Comparison of ENCODE assay signal across 8 mouse cellular contexts in genomic region chr16:65561963-65562863, GRCm38 (mm10). TPM values are rescaled to one million over a fixed set of nuclear protein-coding genes. Genes with fewer than 3 reads are reported as not detected.
DNase-seq lines count a peak whose midpoint lies in the region; ATAC-seq lines count a peak whose summit lies in the region.

Chmp2b (minus strand) TSS chr16:65562726.

- ATAC-seq in hindbrain, embryonic 16.5 days = peak; percentile 96

- under 1% methylated on average over 62 of the region's 69 CpGs for WGBS in hindbrain, embryonic 16.5 days

- no peaks in the 10 kb centered on the region for H3K27me3 ChIP-seq in hindbrain, embryonic 16.5 days (replicated peaks; ENCODE audit: control insufficient read depth, insufficient read depth, low read length)
- no peaks in the 10 kb centered on the region for H3K27me3 ChIP-seq in megakaryocyte, embryonic 14.5 days (replicated peaks)

- peak within 1 kb of the TSS; percentile 100 for H3K4me3 ChIP-seq in hindbrain, embryonic 16.5 days (ENCODE audit: low read length)
- H3K4me3 ChIP-seq in megakaryocyte, embryonic 14.5 days (replicated peaks) = peak within 1 kb of the TSS; percentile 98

- peak within 1 kb of the TSS; percentile 68 for H3K4me2 ChIP-seq in hindbrain, embryonic 16.5 days (ENCODE audit: low read length)

- peak within 1 kb of the TSS; percentile 93 for H3K9ac ChIP-seq in hindbrain, embryonic 16.5 days (ENCODE audit: low read depth, low read length)

- DNase-seq in WW6 (ENCODE audit: low read depth, low spot score) = peak; percentile 78
- peak; percentile 87 to 89 for DNase-seq in cerebellum, postnatal 36 days
- DNase-seq in gastrocnemius, adult 18-20 months (ENCODE audit: low spot score) = peak; percentile 75
- DNase-seq in left cerebral cortex, adult 8-10 months (ENCODE audit: low spot score in 2 of 2) = peak; percentile 15 to 84
- DNase-seq in right cerebral cortex, postnatal 14 days = peak; percentile 83
- DNase-seq in urinary bladder, postnatal 36 days (ENCODE audit: low spot score in 2 of 2) = peak; percentile 80 to 81

- H3K36me3 ChIP-seq in hindbrain, embryonic 16.5 days (ENCODE audit: control insufficient read depth, insufficient read depth, low read length) = no peaks in the 10 kb centered on the region
- peaks cover 20% of the 10 kb centered on the region for H3K36me3 ChIP-seq in megakaryocyte, embryonic 14.5 days (replicated peaks; ENCODE audit: low read length)

- peak within 1 kb of the TSS; percentile 82 for H3K27ac ChIP-seq in hindbrain, embryonic 16.5 days (ENCODE audit: low read depth, low read length)

- no peaks in the 10 kb centered on the region for H3K9me3 ChIP-seq in hindbrain, embryonic 16.5 days (ENCODE audit: control insufficient read depth, low read length)
- H3K9me3 ChIP-seq in megakaryocyte, embryonic 14.5 days = no peaks in the 10 kb centered on the region

- H3K4me1 ChIP-seq in hindbrain, embryonic 16.5 days (ENCODE audit: control insufficient read depth, insufficient read depth, low read depth, low read length) = peaks cover 6% of the 10 kb centered on the region; the same call in 1 of the 2 replicates
- peaks cover 37% of the 10 kb centered on the region for H3K4me1 ChIP-seq in megakaryocyte, embryonic 14.5 days

RNA-seq across cellular contexts. Expression of gene Chmp2b, which starts in this region (rescaled TPM):
- 10 to 100 TPM; 29.8 to 30.7 TPM for total RNA-seq in gastrocnemius, adult 18-20 months (2021)
- polyA plus RNA-seq in hindbrain, embryonic 16.5 days (2015; fragmentation: Nextera tagmentation; extraction: Ambion mirVana) = 149 and 161 TPM in 2 replicates
- total RNA-seq in left cerebral cortex, adult 8-10 months (2022) = 10 to 100 TPM; 60.2 to 63.4 (median 61.8) TPM
- 16.3 and 25.5 TPM in 2 replicates for polyA plus RNA-seq in megakaryocyte, embryonic 14.5 days (2012; ENCODE audit: insufficient read depth, low replicate concordance)

Comparison
In these comparisons a context has a peak if more than half of its experiments do, and no peak if none do; other contexts are left out.
1. Peak in every context shown above with its lines: DNase-seq, ATAC-seq, H3K4me3 ChIP-seq and H3K27ac ChIP-seq.